Mouse (Mus musculus) lung, postnatal 0 days (tissue): Measurements from ENCODE around the gene Polm. TPM values are rescaled to one million over a fixed set of nuclear protein-coding genes. Genes with fewer than 3 reads are reported as not detected.

Experiments used
- ATAC-seq: fragments of 200-750 bp; cut with Nextera tagmentation; 2 replicates; pipeline ENCODE4 v1.8.0; 2017; ENCODE audit warnings: moderate library complexity
- DNase-seq: peaks from one replicate; pipeline ENCODE4 v3.0.0-alpha.2; 2016; ENCODE audit warnings: low spot score
- H3K27ac ChIP-seq: fragments of 300-500 bp; sonication (generic); 2 replicates; pipeline ENCODE4 v1.5.1; 2014; ENCODE audit warnings: antibody characterized with exemption, mild to moderate bottlenecking, low read length, mixed read lengths
- H3K27me3 ChIP-seq: fragments of 300-500 bp; sonication (generic); replicated peaks from 2 replicates; pipeline ENCODE4 v1.6.1; 2014; ENCODE audit warnings: low read length, mixed read lengths; ENCODE audit not compliant: insufficient read depth
- H3K36me3 ChIP-seq: fragments of 300-500 bp; sonication (generic); 2 replicates; pipeline ENCODE4 v1.6.1; 2014; ENCODE audit warnings: low read length, mixed read lengths; ENCODE audit not compliant: insufficient read depth
- H3K4me1 ChIP-seq: fragments of 300-500 bp; sonication (generic); 2 replicates; pipeline ENCODE4 v1.6.1; 2014; ENCODE audit warnings: antibody characterized with exemption, low read depth, low read length, mixed read lengths; ENCODE audit not compliant: insufficient read depth
- H3K4me2 ChIP-seq: fragments of 300-500 bp; sonication (generic); replicated peaks from 2 replicates; pipeline ENCODE4 v1.6.1; 2014; ENCODE audit warnings: low read depth, mild to moderate bottlenecking, low read length, moderate library complexity, mixed read lengths
- H3K4me3 ChIP-seq: fragments of 300-500 bp; sonication (generic); 2 replicates; pipeline ENCODE4 v1.5.1; 2014; ENCODE audit warnings: low read depth, low read length
- H3K9ac ChIP-seq: fragments of 300-500 bp; sonication (generic); replicated peaks from 2 replicates; pipeline ENCODE4 v1.6.1; 2014; ENCODE audit warnings: low read depth, mild to moderate bottlenecking
- H3K9me3 ChIP-seq: fragments of 300-500 bp; sonication (generic); 2 replicates; pipeline ENCODE4 v1.6.1; 2016; ENCODE audit warnings: low read length, mixed read lengths
- CTCF ChIP-seq: IDR thresholded peaks from 2 replicates; pipeline ENCODE4 v1.5.1; 2016; ENCODE audit warnings: antibody characterized with exemption, mild to moderate bottlenecking
- EP300 ChIP-seq: IDR thresholded peaks from 2 replicates; pipeline ENCODE4 v1.6.1; 2016; ENCODE audit warnings: antibody characterized with exemption, mild to moderate bottlenecking, control low read depth
- WGBS: fragments of 180-500 bp; shearing (Covaris S2); extraction: QIAGEN DNeasy Blood & Tissue Kit; methylation state at CpG from one replicate; pipeline ENCODE4 v1.1.7; 2014; 5-methylcytosine and 5-hydroxymethylcytosine counted together
- polyA plus RNA-seq: library from polyadenylated mRNA; unstranded; fragments of >200 nt; fragmentation: Nextera tagmentation; extraction: Ambion mirVana; gene quantifications from 2 replicates; pipeline ENCODE4 v1.2.1, GENCODE M21; 2015

The Polm gene
- polyA plus RNA-seq, 1 experiment from 2014 or later, result 8.2 TPM

DNA sequence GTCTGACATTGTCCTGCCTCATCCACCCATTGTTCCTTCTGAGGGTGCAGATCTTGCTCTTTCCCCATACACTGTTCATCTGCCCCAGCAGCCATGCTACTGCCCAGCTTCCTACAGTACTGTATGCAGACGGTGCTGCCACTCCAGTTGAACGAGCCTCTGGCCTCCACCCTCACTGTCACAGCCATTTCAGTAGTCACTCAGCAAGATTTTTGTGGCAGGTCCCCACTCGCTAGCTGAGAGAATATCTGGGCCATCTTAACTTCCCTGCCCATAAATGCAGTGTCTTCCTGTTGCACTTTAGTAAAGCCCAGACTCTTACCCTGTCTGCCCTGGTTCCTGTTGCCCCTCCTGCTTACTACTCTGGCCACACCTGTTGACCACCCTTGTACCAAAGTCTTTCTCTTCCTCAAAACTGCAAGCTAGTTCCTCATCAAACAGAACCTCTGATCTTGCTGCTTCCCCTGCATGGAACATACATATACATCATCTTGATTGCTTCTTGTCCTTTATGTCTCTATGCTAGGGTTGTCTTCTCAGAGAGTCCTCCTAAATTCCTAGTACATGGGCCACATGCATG is 48.0 kb downstream of the Polm start:
- DNase-seq (peak; percentile 22), ATAC-seq (no peak)
- Histone ChIP-seq H3K9me3 (no peaks in the 10 kb centered on the region), H3K27me3 (no peaks in the 10 kb centered on the region), H3K9ac (no peak overlapping the region), H3K4me3 (no peak overlapping the region), H3K4me2 (peak overlapping the region; percentile 62), H3K27ac (no peak overlapping the region), H3K4me1 (peaks cover 4% of the 10 kb centered on the region; the same call in 1 of the 2 replicates), H3K36me3 (0 out of 2 replicates have a peak, but pooled peaks cover 7% of the 10 kb centered on the region)
- 48% methylated on average over 3 of the region's 3 CpGs for WGBS
- no peak for TF ChIP-seq EP300
- TF ChIP-seq CTCF, result no peak

DNA sequence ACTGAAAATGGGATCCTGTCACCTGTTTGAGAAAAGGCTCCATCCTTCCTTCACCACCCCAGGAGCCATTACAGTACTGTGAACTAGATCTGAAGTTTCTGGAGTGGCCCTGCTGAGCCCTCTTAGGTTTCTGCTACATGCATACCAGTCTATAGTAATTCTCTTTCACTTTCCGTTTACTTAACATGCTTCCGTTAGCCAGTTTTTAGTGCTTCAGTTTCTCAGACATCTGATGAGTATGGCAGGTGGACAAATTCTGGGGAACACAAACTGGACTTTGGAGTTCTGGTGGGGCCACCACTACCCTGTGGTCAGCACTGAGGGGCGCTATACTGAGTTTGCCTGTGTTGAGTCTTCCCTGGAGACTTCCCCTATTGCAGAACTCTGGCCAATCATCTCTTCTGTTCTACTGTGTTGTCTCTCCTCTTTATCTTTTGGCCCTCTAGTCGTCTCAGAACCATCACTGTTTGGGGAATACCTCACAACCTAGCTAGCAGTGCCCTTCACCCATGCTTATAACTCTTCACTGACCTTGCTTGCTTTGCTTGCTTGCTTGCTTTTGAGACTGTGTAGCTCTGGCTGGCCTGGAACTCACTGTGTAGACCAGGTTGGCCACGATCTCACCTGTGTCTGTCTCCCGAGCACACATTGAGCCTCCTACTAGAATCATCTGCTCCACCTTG is 48.6 kb downstream of the Polm start:
- Histone ChIP-seq H3K4me3 (peak overlapping the region; percentile 80), H3K4me1 (peaks cover 4% of the 10 kb centered on the region; the same call in 1 of the 2 replicates), H3K27ac (peak overlapping the region; percentile 96), H3K36me3 (0 out of 2 replicates have a peak, but pooled peaks cover 5% of the 10 kb centered on the region), H3K9ac (peak overlapping the region; percentile 64), H3K4me2 (peak overlapping the region; percentile 62), H3K9me3 (no peaks in the 10 kb centered on the region), H3K27me3 (no peaks in the 10 kb centered on the region)
- DNase-seq, result peak; percentile 72
- TF ChIP-seq CTCF (peak; percentile 40), EP300 (no peak)
- WGBS, result 47% methylated on average over 6 of the region's 6 CpGs
- ATAC-seq, result peak; percentile 21

DNA sequence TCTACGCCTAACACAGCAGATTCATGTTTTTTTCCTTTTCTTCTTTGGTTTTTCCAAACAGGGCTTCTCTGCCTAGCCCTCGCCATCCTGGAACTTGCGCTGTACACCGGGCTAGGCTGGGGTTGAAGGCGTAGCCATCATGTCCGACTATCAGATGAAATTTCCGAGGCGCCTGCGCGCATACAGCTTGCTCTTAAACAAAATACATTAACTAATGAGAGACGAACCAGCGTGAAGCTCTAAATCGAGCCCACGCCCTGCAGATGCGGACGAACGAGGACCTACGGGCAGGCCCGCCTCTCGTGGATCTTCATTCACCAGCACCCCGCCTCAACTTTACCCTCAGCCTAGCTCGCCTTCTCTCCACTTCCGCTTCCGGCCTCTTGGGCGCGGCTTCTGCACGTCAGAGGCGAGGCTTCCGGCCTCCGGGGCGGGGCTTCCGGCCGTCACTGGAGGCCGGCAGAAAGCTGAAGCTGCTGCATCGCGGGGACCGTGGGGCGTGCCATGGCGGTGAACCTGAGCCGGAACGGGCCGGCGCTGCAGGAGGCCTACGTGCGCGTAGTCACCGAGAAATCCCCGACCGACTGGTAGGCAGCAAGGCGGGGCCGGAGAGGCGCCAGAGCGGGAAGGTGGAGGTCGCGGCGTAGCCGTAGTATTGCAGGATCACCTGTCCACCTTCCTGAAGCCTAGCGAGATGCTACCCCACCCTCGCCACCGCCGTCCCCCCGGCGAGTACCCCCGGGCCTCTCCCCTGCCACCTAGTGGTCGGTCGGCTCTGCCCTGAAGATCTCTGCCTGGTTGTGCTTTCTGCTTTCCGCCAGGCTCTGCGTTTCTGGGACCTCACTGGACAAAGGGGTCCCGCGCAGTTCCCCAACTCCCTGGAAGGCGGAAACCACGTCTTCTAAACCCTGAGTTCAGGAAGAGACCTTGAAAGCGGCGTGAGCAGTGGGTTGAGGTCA is 49.5 kb downstream of the Polm start, which contains the start of gene Dbnl:
Gene Dbnl, plus strand, starts transcription at position 433 of the 959 bp plus-strand sequence.
- Histone ChIP-seq H3K27ac (peak within 1 kb of the TSS; percentile 96), H3K9me3 (no peaks in the 10 kb centered on the region), H3K9ac (peak within 1 kb of the TSS; percentile 64), H3K36me3 (no peaks in the 10 kb centered on the region), H3K4me1 (peaks cover 4% of the 10 kb centered on the region; the same call in 1 of the 2 replicates), H3K4me3 (peak within 1 kb of the TSS; percentile 80), H3K27me3 (no peaks in the 10 kb centered on the region), H3K4me2 (peak within 1 kb of the TSS; percentile 62)
- ATAC-seq (peak; percentile 94), DNase-seq (peak; percentile 98)
- WGBS, result under 1% methylated on average over 69 of the region's 74 CpGs
- TF ChIP-seq EP300 (no peak; the same call in 1 of the 2 replicates), CTCF (peak; percentile 81)

DNA sequence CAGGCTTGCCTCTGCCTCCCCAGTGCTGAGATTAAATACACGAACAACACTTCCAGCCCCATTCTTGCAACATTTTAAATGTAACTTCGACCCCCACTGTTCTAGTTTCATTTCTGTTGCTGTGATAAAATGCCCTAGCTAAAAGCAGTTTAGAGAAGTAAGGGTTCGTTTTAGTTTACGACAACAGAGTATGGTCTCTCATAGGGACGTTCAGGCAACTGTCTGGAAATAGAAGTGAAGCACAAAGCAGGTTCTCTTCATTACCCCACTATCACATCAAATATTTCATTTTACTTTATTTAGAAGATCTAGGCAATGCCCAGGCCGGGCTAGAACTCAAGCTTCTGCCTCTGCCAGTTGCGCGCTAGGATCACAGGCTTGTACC is 50.2 kb downstream of the Polm start:
- H3K9me3 ChIP-seq, result no peaks in the 10 kb centered on the region
- DNase-seq, result no peak
- TF ChIP-seq CTCF (no peak), EP300 (no peak)
- ATAC-seq, result no peak
- H3K4me3 ChIP-seq, result peak overlapping the region; percentile 80
- peak overlapping the region; percentile 64 for H3K9ac ChIP-seq
- H3K4me1 ChIP-seq, result peaks cover 4% of the 10 kb centered on the region; the same call in 1 of the 2 replicates
- peak overlapping the region; percentile 96 for H3K27ac ChIP-seq
- WGBS, result 32% methylated on average over 8 of the region's 8 CpGs
- no peaks in the 10 kb centered on the region for H3K27me3 ChIP-seq
- H3K36me3 ChIP-seq, result no peaks in the 10 kb centered on the region
- peak overlapping the region; percentile 62 for H3K4me2 ChIP-seq

DNA sequence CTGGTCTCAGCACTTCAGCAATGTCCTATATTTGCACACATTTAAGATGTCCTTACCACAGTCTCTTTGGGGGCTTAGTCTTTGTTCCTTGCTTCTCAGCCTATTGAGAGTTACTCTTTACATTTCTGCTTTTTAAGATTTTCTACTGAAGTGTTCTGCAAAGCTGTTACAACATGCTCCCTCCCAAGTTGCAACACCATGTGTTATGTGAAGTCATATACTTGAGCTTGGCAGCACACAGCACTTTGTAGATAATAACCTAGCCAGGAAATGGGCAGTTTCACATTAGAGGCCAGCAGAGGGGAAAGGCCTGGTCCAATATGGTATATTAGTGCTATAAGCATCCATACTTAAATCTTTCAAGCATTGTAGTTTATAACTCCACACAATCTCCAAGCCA is 52.1 kb downstream of the Polm start:
- no peaks in the 10 kb centered on the region for H3K9me3 ChIP-seq
- TF ChIP-seq CTCF (no peak), EP300 (peak; percentile 93)
- H3K27me3 ChIP-seq, result no peaks in the 10 kb centered on the region
- no peak overlapping the region for H3K4me2 ChIP-seq
- ATAC-seq (peak; percentile 58), DNase-seq (peak; percentile 95)
- H3K27ac ChIP-seq, result peak overlapping the region; percentile 68
- H3K4me1 ChIP-seq, result peaks cover 4% of the 10 kb centered on the region; the same call in 1 of the 2 replicates
- H3K9ac ChIP-seq, result no peak overlapping the region
- H3K36me3 ChIP-seq, result no peaks in the 10 kb centered on the region
- H3K4me3 ChIP-seq, result no peak overlapping the region
